Mouse (Mus musculus): ENCODE data around the gene Kri1.
"Not testable (repeated sequence)": the region's sequence is repeated elsewhere in the genome, so short reads cannot be mapped to it uniquely, and the experiment has no call there.

Gene Kri1

GRCm38 (mm10) chr9:21315421-21315820 is 27.7 kb upstream of the Kri1 start:
- no peak for DNase-seq (ENCODE audit: low read depth, low spot score)

GRCm38 (mm10) chr9:21314367-21315140 is 26.8 kb upstream of the Kri1 start:
- DNase-seq (ENCODE audit: low read depth, low spot score): no peak

GRCm38 (mm10) chr9:21313394-21313793 is 25.6 kb upstream of the Kri1 start:
- peak; percentile 89 for DNase-seq (ENCODE audit: low read depth, low spot score)

GRCm38 (mm10) chr9:21312134-21312533 is 24.4 kb upstream of the Kri1 start, which contains the start of gene Ap1m2:
TSS of gene Ap1m2 (minus strand) at chr9:21312337.
- no peak for DNase-seq (ENCODE audit: low read depth, low spot score)

- DNase-seq (ENCODE audit: low read depth, low spot score): no peak
Measured at GRCm38 (mm10) chr9:21311695-21312094, 23.9 kb upstream of the Kri1 start.

- DNase-seq (ENCODE audit: low read depth, low spot score): no peak
Measured at GRCm38 (mm10) chr9:21309150-21309741, 21.5 kb upstream of the Kri1 start.

- no peak for DNase-seq (ENCODE audit: low read depth, low spot score)
Measured at GRCm38 (mm10) chr9:21305065-21305464, 17.3 kb upstream of the Kri1 start.

- no peak for DNase-seq (ENCODE audit: low read depth, low spot score)
Measured at GRCm38 (mm10) chr9:21299014-21299413, 11.2 kb upstream of the Kri1 start.

GRCm38 (mm10) chr9:21292271-21292670 is 4.5 kb upstream of the Kri1 start:
- DNase-seq (ENCODE audit: low read depth, low spot score): no peak

- DNase-seq (ENCODE audit: low read depth, low spot score): not testable (repeated sequence)
Measured at GRCm38 (mm10) chr9:21291868-21292267, 4.1 kb upstream of the Kri1 start.

GRCm38 (mm10) chr9:21291022-21291787 is 3.4 kb upstream of the Kri1 start, which contains the start of gene Cdkn2d:
TSS of gene Cdkn2d (minus strand) at chr9:21291407.
- DNase-seq (ENCODE audit: low read depth, low spot score): peak; percentile 100

GRCm38 (mm10) chr9:21290589-21290988 is 2.8 kb upstream of the Kri1 start:
- peak; percentile 36 for DNase-seq (ENCODE audit: low read depth, low spot score)

- DNase-seq (ENCODE audit: low read depth, low spot score): no peak
Measured at GRCm38 (mm10) chr9:21289337-21289671, 1.5 kb upstream of the Kri1 start.

- no peak for DNase-seq (ENCODE audit: low read depth, low spot score)
Measured at GRCm38 (mm10) chr9:21288404-21289336, 901 bp upstream of the Kri1 start.

GRCm38 (mm10) chr9:21286753-21287152 is 1.0 kb downstream of the Kri1 start:
- DNase-seq (ENCODE audit: low read depth, low spot score): no peak

- no peak for DNase-seq (ENCODE audit: low read depth, low spot score)
Measured at GRCm38 (mm10) chr9:21283994-21284393, 3.8 kb downstream of the Kri1 start.

- no peak for DNase-seq (ENCODE audit: low read depth, low spot score)
Measured at GRCm38 (mm10) chr9:21283591-21283990, 4.2 kb downstream of the Kri1 start.

GRCm38 (mm10) chr9:21277776-21278175 is 10.0 kb downstream of the Kri1 start:
- DNase-seq (ENCODE audit: low read depth, low spot score): no peak

GRCm38 (mm10) chr9:21276307-21276706 is 11.5 kb downstream of the Kri1 start:
- no peak for DNase-seq (ENCODE audit: low read depth, low spot score)

GRCm38 (mm10) chr9:21275727-21276126 is 12.0 kb downstream of the Kri1 start:
- DNase-seq (ENCODE audit: low read depth, low spot score): no peak

GRCm38 (mm10) chr9:21275013-21275710 is 12.6 kb downstream of the Kri1 start:
- DNase-seq (ENCODE audit: low read depth, low spot score): no peak
